Mouse (Mus musculus): ENCODE data around the gene Aebp1.
"Not testable (repeated sequence)": the region's sequence is repeated elsewhere in the genome, so short reads cannot be mapped to it uniquely, and the experiment has no call there.

Aebp1 gene

DNA sequence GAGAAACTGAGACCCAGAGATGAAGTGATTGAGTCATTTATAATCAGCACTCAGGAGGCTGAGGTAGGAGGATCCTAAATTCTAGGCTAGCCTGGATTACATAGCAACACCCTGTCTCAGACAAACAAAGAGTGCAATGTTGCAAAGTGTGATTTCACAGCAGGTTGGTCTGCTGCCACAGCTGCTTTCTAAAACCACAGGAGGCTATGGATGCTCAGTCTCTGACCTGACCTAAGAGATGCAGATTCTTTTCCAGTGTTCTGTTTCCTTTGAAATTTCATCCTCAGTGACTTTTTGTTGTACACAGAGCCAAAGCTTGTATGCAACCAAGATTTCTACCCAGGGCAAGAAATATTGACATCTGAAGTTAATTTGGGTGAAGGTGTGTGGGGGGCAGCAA lies 6.3 kb upstream of the Aebp1 start:
- in situ Hi-C loops (cut with MboI; ENCODE audit: low sequenced_read_pairs), result no loop called here

DNA sequence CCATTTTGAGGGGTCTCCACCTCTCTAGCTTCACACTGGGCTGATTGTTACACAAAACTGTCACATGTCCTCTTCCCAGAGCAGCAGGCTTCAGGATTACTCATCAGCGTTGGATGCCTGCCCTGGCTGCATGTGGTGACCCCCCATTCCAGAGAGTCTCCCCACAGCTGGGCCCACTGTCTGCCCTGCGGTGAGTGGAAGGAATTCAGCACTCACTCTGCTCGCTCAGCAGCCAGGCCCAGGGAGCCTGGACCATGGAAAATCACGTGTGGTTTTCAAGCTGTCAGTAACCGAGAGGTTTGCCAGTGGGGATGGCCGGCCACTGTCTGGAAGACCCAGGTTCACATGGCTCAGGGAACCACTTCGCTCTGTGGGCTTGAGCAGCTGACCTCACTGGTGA lies 5.8 kb upstream of the Aebp1 start:
- in situ Hi-C loops (cut with MboI; ENCODE audit: low sequenced_read_pairs), result no loop called here

DNA sequence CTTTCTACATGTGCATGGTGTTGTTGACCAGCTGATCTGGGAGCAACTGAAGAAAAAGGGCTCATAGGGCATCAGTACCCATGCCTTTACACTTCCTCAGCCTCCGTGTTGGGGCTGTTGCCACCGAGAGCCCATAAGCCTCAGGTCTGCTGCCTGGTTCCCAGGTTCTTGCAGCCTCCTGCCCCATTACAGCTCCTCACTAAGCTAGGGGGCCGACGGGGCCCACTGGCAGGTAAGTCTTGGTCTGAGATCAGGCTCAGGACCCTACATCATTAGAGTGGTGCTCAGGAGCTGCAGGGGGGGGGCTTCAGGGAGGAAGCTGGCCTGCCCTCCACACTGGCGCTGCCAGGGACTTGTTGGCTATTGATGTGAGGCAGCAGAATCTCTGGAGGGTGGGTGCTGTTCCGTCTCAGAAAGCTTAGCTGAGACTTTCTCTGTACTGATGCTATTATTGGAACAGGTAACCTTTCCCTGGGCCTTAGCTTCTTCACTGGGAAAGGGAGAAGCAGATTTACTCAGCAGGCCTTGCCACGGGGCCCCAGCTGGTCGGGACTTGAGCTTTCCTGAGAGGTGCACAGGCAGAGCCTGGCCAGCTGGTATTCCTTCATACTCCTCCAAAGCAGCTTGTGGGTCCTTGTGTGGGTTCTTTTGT lies 5.1 kb upstream of the Aebp1 start:
- in situ Hi-C loops (cut with MboI; ENCODE audit: low sequenced_read_pairs), result no loop called here

DNA sequence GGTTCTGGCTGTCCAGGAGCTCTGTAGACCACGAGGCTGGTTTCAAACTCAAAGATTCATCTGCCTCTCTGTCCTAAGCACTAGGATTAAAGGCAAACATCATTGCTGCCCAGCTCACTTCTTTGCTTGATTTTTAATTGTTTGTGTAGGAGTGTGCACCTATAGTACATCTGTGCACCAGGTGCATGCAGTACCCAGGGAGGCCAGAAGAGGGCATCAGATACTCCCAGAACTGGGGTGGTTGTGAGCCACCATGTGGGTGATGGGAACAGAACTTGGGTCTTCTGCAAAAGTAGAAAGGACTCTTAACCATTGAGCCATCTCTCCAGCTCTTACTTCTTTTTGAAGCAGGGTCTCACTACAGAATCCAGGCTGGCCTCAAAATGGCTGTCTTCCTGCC lies 3.0 kb upstream of the Aebp1 start:
- in situ Hi-C loops (cut with MboI; ENCODE audit: low sequenced_read_pairs), result no loop called here

DNA sequence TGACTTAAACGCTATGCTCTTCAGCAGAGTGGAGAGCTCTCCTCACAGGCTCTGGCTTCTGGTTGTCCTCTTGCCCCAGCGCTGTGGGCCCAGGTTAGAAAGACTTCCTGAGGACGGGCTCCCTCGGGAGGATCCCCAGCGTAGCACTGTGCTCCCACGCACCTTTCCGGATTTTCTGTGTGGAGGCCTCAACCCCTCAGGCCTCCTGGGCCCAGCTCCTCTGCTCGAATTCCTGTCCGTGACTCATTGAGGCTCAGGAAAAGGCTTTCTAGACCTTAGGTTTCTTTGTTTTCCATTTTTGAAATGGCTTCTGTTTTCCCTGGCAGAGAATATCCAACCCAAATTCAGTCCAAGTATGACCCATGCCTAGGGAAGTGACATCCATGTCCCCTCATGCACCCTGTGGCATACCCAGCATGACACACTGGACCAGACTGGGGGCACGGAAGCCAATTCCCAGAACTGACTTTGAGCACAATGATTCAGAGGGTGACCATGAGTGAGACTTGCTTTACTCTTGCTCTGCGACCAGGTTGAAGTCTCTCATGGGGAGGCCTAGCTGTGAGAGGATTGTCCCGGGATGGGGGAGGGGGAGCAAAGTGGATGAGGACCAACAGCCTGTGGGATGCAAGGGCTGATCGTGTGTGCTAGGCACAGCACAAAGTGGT lies 1.7 kb upstream of the Aebp1 start:
- in situ Hi-C loops (cut with MboI; ENCODE audit: low sequenced_read_pairs), result no loop called here

DNA sequence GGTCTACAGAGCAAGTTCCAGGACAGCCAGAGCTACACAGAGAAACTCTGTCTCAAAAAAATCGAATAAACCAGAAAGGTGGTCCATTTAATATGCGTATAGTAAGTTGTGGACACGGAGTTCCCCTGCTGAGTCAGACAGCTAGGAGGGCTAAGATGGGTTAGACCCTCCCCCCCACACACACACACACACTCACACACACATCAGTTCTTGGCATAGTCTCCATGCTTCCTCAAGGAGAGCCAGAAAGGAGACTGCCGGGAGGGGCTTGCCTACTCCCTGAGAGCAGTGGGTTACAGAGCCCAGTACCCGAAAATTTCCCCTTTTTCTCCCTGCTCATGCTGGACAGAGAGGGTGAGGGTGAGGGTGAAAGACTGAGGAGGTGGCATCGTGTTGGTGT lies 1.1 kb upstream of the Aebp1 start:
- in situ Hi-C loops (cut with MboI; ENCODE audit: low sequenced_read_pairs), result no loop called here

DNA sequence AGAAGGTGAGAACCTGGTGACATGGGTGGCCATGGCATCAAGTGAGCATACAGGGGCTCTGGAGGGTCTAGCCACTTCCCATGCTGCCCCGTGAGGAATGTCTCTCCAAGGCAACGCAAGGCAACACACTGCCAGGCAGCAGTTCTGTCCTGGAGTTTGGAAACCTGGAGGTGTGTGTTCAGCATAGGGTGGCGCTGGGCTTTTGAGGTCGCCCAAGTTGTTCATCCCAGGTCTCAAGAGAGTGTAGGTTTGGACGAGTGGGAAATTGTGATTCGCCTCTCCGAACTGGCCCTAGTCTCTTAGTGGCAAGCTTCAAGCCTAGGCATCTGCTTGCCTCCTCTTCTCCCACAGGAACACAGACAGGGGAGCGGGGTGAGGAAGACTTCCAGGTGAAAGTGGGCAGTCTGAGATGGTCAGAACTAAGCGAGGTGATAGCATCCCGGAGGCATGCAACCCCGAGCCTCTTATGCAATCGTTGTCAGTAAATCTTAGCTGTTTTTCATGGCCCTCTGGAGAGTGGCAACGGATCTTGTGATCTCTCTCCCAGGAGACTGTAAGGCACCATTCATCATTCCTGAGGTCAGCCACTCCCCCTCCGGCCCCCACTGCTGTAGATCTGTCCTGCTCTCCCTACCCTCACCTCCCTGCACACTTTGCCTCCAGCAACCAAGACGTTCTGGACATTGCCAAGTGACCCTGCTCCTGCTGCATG lies 803 bp downstream of the Aebp1 start:
- in situ Hi-C loops (cut with MboI; ENCODE audit: low sequenced_read_pairs), result no loop called here

DNA sequence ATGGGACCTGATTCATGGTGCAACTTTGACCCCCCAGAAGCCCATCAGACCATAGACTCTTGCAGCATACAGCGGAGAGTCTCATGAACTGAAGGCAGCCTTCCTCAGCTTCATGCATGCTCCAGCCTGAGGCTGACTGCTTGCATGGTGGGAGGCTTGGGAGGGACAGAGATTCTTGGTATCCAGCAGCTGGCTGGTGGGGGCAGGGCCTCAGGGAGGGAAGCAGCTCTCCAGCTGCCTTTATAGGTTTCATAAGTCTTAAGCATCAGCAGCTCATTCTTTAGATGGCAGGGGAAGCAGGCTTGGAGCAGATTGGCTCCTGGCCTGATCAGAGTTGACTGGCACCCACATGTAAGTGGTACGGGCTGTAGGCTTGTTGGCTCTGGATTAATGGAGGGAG lies 5.4 kb downstream of the Aebp1 start:
- in situ Hi-C loops (cut with MboI; ENCODE audit: low sequenced_read_pairs), result no loop called here

DNA sequence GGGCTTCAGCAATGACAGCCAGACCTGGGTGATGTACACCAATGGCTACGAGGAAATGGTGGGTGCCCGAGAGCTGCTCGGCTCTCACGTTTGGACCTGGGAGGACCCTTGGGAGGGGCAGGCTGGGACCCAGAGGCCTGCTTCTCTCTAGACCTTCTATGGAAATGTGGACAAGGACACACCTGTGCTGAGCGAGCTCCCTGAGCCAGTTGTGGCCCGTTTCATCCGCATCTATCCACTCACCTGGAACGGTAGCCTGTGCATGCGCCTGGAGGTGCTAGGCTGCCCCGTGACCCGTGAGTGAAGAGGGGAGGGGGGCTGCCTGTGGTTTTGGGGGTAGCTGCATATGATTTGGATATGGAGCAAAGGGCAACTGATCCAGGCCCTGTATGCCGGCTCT lies 6.6 kb downstream of the Aebp1 start:
- in situ Hi-C loops (cut with MboI; ENCODE audit: low sequenced_read_pairs), result no loop called here

DNA sequence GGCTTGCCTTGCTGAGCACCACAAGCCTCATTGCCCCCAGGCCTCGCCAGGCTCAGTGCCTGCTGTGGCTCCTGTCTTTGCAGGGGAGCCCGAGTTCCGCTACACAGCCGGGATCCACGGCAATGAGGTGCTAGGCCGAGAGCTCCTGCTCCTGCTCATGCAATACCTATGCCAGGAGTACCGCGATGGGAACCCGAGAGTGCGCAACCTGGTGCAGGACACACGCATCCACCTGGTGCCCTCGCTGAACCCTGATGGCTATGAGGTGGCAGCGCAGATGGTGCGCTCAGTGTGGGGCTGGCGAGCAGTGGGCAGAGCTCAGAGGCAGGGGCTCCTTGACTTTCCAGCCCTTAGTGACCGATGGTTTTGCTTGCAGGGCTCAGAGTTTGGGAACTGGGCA lies 7.6 kb downstream of the Aebp1 start:
- in situ Hi-C loops (cut with MboI; ENCODE audit: low sequenced_read_pairs), result no loop called here

DNA sequence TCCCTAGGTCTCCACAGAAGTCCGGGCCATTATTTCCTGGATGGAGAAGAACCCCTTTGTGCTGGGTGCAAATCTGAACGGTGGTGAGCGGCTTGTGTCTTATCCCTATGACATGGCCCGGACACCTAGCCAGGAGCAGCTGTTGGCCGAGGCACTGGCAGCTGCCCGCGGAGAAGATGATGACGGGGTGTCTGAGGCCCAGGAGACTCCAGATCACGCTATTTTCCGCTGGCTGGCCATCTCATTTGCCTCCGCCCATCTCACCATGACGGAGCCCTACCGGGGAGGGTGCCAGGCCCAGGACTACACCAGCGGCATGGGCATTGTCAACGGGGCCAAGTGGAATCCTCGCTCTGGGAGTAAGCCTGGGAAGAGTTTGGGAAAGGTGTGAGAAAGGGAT lies 8.3 kb downstream of the Aebp1 start:
- in situ Hi-C loops (cut with MboI; ENCODE audit: low sequenced_read_pairs), result no loop called here

DNA sequence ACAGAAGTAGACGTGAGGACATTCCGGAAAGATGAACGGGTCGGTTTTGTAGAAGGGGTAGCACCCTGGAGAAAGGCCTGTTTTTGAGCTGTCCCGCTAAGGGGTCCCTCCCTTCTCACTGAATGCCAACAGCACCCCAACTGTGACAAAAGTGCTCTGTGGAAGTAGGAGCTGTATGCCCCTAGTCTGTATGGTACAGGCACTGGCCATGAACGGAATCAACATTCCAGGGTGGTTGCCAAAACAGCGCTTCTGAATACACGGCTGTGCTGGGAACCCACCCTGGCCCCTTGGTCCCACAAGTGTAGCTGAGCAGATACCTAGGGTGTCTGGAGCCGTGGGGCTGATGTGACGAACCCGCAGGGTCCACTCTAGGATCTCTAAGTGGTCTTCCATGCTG lies 11.0 kb downstream of the Aebp1 start:
- in situ Hi-C loops (cut with MboI; ENCODE audit: low sequenced_read_pairs), result no loop called here

DNA sequence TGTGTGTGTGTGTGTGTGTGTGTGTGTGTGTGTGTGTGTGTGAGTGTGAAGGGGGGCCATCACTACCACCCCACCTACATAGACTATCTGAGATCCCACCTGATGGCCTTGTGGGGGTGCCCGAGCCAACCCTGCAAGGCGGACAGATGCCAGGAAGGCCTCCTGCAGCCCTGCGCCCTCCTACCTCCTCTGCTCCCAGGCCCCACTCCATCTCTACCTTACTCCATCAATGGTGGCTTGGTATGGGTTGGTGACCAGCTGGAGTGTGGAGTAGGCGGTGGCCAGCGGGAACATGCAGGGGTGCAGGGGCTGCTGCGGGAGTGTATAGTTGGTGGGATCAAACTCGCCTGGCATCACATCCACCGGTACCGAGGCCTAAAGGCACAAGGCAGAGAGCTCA lies 11.4 kb downstream of the Aebp1 start:
- in situ Hi-C loops (cut with MboI; ENCODE audit: low sequenced_read_pairs), result no loop called here

DNA sequence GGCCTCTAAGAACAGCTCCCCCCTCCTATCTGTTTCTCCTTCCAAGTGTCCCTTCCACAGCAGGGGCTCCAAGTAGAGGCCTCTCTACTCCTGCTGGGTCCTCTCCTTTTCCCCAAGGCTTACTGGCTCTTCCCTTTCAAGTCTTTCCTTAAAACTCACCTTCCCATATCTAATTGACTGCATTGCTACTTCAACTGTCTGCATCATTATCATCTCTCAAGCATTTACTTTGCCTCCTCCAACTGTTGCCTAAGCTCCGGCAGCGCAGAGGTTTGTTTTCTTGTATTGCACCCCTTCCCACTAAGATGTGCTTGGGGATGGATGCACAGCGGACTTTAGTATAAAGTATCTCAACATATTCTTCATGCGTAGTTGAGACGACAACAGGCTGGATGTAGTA lies 15.7 kb downstream of the Aebp1 start:
- in situ Hi-C loops (cut with MboI; ENCODE audit: low sequenced_read_pairs), result no loop called here

DNA sequence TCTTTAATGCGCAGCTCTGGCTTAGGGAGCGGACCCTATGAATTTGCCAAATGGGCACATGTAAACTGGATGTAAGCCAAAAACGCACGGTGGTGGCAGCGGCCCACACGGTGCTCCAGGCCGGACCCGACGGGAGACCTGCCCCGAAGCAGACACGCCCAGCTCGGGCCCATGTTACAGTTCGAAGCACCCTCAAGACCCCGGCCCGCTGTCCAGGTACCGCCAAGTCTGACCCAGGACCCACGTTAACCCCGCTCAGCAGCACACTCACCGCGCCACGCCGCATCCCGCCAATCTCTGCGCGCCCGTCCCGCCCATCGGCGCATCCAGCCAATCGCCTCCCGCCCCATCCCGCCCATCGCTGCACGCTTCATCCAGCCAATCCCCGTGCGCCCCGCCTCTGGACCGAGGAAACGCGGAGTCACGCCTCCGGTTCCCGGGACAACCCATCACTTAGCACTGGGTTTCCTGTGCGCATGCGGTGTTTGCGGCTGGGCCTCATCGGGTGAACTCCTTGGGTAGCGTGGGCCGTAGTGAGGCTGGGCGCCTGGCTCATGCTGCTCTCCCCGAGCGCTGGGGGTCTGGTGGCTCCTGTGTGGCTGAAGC lies 16.3 kb downstream of the Aebp1 start, which contains the start of gene Pold2:
TSS of gene Pold2 (minus strand) at position 372 of the 606 bp plus-strand sequence.
- in situ Hi-C loops (cut with MboI; ENCODE audit: low sequenced_read_pairs), result no loop called here

DNA sequence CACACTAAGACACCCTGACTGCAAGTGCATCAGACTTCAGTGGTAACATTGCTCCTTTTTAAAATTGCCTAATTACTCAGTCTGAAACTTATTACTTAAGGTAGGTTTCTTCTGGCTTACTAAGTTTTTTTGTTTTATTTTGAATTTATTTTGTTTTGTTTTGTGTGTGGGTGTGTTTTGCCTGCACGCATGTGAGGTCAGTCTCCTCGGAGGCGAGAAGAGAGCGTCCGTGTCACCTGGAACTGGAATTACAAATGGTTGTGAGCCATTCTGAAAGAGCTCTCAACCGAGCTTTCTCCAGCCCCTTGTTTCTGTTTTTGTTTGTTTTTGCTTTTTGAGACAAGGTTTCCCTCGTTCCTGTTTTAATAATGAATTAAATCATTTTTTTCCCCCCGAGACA lies 16.9 kb downstream of the Aebp1 start:
- in situ Hi-C loops (cut with MboI; ENCODE audit: low sequenced_read_pairs), result no loop called here

DNA sequence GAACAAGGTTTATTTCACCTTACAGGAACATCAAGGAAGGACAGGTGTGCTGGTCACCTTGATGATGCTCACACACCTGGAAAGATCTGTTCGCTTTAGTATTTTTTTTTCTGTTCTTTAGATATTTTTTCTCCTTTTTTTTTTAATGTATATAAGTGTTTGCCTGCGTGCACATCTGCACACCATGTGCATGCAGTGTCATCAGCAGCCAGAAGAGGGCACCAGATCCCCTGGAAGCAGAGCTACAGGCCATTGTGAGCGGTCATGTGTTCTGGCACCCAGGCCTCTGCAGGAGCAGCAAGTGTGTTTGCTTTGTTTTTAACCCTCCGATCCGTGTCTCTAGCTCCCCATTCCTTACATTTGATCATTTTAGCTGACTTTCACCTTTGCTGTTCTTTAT lies 18.2 kb downstream of the Aebp1 start:
- in situ Hi-C loops (cut with MboI; ENCODE audit: low sequenced_read_pairs), result no loop called here

DNA sequence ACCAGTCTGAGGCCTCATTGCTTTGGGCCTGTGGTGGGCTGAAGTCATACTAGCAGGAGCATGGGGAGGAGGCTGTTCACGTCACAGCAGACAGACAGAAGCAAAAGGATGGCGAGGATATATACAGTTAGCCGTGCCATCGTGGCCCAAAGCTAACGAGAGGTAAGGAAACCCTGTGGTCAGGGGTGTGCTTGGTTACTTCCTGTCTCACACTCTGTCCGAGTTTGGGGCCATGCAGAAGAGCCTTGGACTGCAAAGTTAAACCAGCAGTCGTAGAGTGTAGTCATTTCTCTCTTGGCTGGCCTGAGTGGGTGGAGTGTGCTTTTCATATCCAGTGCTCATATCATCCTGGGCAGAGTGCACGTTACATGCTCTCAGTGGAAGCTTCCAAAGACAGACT lies 20.8 kb downstream of the Aebp1 start:
- in situ Hi-C loops (cut with MboI; ENCODE audit: low sequenced_read_pairs), result no loop called here

DNA sequence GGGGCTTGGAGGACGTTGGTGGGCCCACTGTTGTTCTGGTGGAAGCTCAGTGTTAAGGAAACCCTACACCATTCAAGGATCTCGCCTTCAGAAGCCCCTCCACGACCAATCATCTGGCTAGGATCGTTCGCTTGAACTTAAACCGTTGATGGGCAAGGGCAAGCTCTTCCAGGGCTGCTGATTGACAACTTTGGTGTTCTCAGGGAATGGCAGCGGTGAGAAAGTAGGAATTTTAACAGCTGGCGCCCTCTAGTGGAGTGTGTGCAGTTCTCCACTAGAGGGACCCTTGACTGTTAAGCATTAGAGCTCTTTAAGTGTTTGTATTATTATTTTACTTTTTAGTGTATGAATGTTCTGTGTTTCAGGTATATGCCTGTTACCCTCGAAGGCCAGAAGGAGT lies 24.4 kb downstream of the Aebp1 start:
- in situ Hi-C loops (cut with MboI; ENCODE audit: low sequenced_read_pairs), result no loop called here

DNA sequence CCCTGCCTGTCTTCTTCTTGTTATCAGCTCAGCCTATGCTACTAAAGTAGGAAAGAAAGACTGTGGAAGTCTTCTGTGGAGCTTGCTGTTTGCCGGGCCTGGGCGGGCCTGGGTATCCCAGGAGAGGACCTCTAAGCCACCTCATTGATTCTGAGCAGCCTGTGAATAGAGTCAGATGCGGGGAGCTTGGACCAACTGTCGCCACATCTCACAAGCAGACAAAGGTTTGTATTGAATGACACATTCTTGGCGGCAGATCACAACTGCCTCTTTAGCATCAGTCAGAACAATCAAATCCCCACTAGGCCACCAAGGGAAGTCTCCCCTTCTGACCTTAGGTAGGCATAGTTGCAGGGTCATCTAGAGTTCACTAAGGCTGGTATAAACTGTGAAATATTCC lies 25.5 kb downstream of the Aebp1 start:
- in situ Hi-C loops (cut with MboI; ENCODE audit: low sequenced_read_pairs), result no loop called here

DNA sequence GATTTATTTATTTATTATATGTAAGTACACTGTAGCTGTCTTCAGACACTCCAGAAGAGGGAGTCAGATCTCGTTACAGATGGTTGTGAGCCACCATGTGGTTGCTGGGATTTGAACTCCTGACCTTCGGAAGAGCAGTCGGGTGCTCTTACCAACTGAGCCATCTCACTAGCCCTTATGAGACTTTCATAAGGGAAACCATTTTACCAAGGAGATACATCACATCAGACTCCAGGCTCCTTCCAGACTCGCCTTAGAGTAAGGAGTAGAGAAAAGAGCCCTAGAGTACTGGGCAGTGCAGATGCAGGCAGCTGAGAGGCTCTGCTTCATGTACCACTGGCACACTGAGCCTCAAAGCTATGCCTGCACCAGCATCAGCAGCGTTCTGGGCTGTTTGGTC lies 26.8 kb downstream of the Aebp1 start:
- in situ Hi-C loops (cut with MboI; ENCODE audit: low sequenced_read_pairs), result not testable (repeated sequence)

DNA sequence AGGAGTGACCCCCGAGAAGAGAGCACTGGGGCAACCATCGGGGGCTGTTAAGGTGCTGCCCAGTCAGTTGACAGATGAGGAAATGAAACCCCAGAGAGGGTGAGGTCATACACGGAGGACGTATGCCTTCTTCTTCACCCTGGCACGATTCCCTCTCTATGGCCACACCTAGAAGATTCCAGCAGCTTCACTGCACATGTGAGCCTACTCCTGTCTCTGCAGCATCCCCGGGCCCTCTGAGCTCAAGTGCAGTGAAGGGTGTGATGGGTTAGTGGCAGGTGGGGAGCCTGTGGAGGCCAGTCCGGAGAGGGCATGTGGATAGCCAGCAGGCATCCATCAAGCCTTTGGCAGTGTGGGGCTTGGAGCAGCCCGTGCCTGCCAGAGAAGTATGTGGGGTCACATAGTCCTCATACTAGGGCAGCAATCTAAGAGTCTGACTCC lies 30.4 kb downstream of the Aebp1 start:
- in situ Hi-C loops (cut with MboI; ENCODE audit: low sequenced_read_pairs), result no loop called here
